Mouse (Mus musculus) frontal cortex, postnatal 25 days (tissue): ENCODE data around the gene Gm20479.

Experiments used
- DNase-seq, 2 experiments: peaks; one replicate each; pipeline ENCODE4 v3.0.0; 2022; ENCODE audit warnings: low spot score in 2 of 2

Gene Gm20479

GRCm38 (mm10) chr7:27367976-27368375, 10.8 kb upstream of the Gm20479 start:
- DNase-seq, result no peak

GRCm38 (mm10) chr7:27366082-27366844, 9.0 kb upstream of the Gm20479 start:
- DNase-seq, result no peak

- DNase-seq, result no peak
Observed at GRCm38 (mm10) chr7:27364379-27364778, 7.2 kb upstream of the Gm20479 start.

GRCm38 (mm10) chr7:27361283-27361946, 4.2 kb upstream of the Gm20479 start:
- peak; percentile 98 to 99 for DNase-seq

GRCm38 (mm10) chr7:27360749-27361148, 3.5 kb upstream of the Gm20479 start:
- DNase-seq, result no peak

- no peak for DNase-seq
Observed at GRCm38 (mm10) chr7:27359706-27360358, 2.6 kb upstream of the Gm20479 start.

GRCm38 (mm10) chr7:27359162-27359561, 1.9 kb upstream of the Gm20479 start:
- DNase-seq, result no peak

- no peak for DNase-seq
Observed at GRCm38 (mm10) chr7:27357595-27357978, 368 bp upstream of the Gm20479 start.

GRCm38 (mm10) chr7:27356248-27356647, 971 bp downstream of the Gm20479 start:
- no peak for DNase-seq

GRCm38 (mm10) chr7:27355745-27356240, 1.4 kb downstream of the Gm20479 start, which contains the start of gene Shkbp1:
Gene Shkbp1 (minus strand): TSS chr7:27356019.
- DNase-seq, result peak; percentile 62 to 73

GRCm38 (mm10) chr7:27355261-27355660, 2.0 kb downstream of the Gm20479 start:
- no peak for DNase-seq

- DNase-seq, result no peak
Observed at GRCm38 (mm10) chr7:27354783-27355182, 2.4 kb downstream of the Gm20479 start.

- no peak for DNase-seq
Observed at GRCm38 (mm10) chr7:27354144-27354543, 3.1 kb downstream of the Gm20479 start.

- no peak for DNase-seq
Observed at GRCm38 (mm10) chr7:27345444-27345843, 11.8 kb downstream of the Gm20479 start.

- DNase-seq, result no peak
Observed at GRCm38 (mm10) chr7:27342595-27342994, 14.6 kb downstream of the Gm20479 start.

- no peak for DNase-seq
Observed at GRCm38 (mm10) chr7:27339519-27339918, 17.7 kb downstream of the Gm20479 start.

- DNase-seq, result no peak
Observed at GRCm38 (mm10) chr7:27339114-27339513, 18.1 kb downstream of the Gm20479 start.

- DNase-seq, result no peak
Observed at GRCm38 (mm10) chr7:27337175-27337853, 19.9 kb downstream of the Gm20479 start, which contains the start of gene Ltbp4. Gene Ltbp4 (minus strand): TSS chr7:27337692.

GRCm38 (mm10) chr7:27335928-27336823, 21.0 kb downstream of the Gm20479 start:
- peak; percentile 87 to 88 for DNase-seq

GRCm38 (mm10) chr7:27335011-27335720, 22.1 kb downstream of the Gm20479 start:
- DNase-seq, result no peak
